Mouse (Mus musculus) adrenal gland, adult (tissue): ENCODE measurements at regions not wholly inside any gene's neighbourhood (a gene's known extent, or its start where the extent isn't known, plus 50 kb on each side); places are given as distances from the start of the nearest gene placed in this dataset.

ENCODE experiments used
- DNase-seq, 2 experiments: peaks; one replicate each; pipeline ENCODE4 v3.0.0; 2022 to 2023; ENCODE audit warnings: low spot score in 1 of 2; ENCODE audit not compliant: inconsistent age in 2 of 2

DNA sequence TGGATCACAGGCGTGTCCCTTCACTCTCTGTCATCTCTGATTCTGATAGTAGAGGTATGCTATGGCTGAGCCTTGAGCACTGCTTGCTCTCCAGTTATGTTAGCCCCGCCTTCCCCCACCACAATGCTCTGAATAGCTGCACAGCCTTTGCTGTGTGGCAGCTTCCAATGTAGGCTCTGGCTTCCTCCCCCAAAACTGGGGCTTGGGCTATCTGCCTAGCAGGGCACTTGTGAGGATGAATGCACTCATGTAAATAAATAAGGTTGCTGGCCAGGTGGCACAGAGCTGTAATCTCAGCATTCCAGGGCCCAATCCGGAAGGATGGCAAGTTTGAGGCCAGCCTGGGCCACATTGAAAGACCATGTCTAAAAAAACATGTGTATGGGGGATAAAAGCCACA lies 103.6 kb upstream of the Sdk1 start:
- DNase-seq: peak in 1 of 2 experiments; percentile 33

DNA sequence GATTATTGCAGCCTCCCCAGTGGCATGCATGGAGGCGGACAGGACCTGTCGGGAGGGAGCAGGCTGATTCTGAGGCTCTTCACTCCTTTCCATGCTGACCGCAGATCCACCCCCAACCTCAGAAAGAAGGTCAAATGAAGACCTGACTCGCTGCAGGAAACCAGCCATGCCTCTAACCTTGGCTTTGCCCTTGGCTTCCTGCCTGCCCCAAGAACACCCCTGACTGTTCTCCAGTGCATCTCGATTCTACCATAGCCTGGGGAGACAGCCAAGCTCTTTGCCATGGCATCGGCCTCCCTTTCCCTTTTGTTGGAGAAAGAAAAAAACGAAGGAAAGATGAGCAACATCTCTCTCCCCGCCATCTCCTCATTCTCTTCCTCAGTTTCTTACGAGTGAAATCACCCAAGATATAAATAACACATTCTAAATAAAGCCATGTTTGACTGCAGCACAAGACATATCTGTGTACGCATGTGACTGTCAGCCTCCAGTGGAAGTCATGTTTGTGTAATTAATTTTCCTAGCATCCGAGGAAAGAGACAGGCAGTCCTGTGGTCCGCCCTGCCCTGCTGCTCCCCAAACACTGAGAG lies 102.4 kb upstream of the Sdk1 start:
- DNase-seq: peak; percentile 82 to 91

DNA sequence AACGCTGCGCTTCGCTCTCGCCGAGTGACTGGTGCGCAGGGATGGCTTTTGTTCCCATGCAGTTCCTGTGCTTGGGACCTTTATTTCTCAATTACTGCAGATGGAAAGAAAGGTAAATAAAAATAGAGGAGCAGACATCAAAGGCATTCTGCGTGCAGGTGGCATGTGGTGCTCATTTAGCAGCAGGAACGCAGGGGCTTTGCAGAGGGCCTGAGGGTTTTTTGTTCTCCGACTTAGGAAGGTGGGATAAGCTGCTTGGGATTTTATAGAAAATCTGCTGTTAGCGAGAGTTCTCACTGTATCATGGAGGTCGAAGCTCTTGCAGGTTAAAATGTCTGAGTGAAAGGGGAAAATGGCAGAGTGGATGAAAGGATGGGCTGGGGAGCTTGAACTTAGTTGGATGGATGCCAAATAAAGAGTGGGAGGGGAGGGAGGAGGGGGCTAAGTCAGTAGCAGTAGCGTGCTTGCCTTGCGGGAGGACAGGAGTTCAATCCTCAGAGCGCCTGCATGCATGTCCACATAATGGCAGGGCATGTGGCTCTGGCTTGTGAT lies 101.9 kb upstream of the Sdk1 start:
- no peak for DNase-seq

DNA sequence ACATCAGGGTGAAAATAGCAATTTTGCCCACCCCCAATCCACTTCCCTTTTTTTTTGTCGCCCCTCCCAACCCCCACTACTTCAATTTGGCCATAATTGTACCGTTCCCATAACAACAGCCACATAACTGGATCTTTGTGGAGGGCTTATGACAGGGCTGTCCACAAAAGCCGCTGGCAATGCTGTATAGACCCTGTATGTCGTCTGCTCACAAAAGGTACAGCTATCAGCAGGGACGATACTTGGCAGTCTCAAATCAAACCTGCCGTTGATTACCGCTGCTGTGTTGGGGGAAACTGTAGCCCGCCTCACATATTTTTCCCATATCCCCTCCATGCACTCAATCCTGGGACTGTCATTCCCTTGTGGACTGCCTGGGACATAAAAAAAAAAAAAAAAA lies 80.9 kb upstream of the Sdk1 start:
- DNase-seq: no peak

DNA sequence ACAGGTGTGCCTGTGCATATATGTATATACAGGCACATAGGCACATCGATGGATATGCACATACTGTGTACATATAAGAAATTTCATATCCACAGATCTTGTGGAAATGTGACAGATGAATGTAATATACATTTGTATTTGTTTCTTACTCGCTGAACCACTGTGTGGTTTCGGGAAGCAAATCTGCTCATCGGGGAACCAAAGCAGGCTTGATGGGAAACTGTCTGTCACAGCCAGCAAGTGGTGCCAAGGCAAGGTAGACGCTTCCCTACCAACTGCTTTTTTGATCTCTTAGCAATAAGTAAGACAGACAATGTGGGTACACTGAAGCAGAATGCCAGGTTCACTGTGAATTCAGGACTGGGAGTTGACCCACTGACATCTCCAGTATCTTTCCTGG lies 80.3 kb upstream of the Sdk1 start:
- no peak for DNase-seq

DNA sequence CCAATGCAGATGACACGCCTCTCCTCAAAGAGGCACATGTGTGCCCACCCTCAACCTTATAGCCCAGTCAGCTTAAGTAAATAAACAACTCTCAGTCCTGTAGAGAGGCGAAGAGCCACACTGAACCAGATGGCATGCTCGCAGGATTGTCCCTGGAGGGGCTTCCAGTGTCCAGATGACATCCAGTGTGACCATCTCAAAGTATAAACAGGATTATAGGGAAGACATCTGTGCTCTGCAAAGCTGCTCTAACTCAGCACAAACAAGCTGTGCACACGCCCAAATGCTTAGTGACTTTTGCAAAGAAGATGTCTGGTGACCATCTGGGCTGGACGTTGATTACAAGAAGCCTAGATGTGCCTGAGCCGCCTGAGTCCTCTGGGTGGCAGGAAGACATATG lies 58.8 kb upstream of the Sdk1 start:
- no peak for DNase-seq

DNA sequence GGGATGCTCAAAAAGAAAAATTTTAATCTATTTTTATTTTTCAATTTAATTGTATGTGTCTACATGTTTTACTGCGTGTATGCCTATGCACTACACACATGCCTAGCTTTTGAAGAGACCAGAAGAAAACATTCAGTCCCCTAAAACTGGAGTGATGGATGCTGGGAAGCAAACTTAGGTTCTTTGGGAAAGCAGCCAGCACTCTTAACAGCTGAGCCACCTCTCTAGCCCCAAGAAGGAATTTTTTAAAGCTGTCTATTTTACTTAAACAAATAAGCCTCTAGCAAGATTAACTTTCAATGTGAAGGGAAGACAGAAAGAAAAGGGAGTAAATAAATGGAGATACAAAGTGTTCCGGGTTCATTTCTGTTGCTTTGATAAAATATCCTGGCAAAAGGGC lies 52.3 kb upstream of the Sdk1 start:
- no peak for DNase-seq
